Mouse (Mus musculus): ENCODE results near the gene Dnah17.
A peak's percentile ranks its signal among the peaks of the same experiment; 100 is the strongest.

Dnah17 gene

DNA sequence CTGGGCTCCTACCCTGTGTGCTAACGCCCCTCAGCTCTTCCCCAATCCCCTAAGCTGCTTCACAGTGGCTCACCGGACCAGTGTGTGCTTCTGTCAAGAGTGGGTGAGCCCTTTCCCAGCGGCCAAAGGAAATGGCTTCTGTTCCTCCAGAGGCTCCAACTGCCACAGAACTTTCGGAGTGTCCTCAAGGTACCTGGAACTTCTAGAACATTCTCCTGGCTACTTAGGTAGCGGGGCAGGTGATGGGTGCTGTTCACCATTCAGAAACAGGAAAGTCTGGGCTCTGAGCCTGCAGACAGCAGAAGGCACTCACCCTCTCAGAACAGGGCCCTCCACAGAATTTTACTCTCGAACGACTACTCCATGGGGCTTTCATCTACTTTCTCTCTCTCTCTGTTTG lies at the start of gene Dnah17:
Gene Dnah17 (minus strand): TSS at position 101 of the 400 bp plus-strand sequence.
- no peak for DNase-seq (ENCODE audit: low spot score)

DNA sequence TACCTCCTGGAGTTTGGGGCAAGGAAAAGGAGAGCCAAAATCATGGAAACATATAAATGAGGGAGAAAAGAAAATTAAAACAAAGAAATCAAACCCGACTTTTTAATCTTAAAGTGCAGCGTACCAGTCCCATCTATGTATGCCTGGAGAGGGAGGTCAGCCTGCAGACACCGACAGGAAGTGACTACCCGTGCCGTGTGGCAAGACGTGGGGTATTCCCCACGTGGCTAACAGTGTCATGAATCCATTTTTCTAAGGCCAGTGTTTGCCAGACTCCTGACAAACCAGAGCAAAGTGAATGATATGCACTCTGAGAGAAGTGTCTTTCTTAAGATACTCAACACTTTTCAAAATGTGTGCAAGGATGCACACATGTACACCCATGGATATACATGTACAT lies 49.8 kb upstream of the Dnah17 start:
- DNase-seq (ENCODE audit: low spot score) = no peak

DNA sequence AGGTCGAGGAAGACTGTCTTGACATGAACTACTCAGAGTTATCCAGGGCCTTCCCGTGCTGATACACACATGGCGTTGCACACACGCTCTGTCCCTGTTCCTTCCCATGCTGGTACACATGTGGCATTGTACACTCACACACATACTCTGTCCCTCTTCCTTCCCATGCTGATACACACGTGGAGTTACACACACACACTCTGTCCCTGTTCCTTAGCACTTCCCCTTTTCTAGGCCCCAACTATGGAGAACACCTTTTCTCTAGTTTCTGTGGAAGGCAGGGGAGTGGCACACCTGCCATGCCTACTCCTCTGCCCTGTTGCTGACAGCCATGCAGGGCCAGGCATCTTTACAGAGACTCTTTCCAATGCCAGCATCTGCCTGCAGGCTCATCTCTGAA lies 47.8 kb upstream of the Dnah17 start:
- no peak for DNase-seq (ENCODE audit: low spot score)

DNA sequence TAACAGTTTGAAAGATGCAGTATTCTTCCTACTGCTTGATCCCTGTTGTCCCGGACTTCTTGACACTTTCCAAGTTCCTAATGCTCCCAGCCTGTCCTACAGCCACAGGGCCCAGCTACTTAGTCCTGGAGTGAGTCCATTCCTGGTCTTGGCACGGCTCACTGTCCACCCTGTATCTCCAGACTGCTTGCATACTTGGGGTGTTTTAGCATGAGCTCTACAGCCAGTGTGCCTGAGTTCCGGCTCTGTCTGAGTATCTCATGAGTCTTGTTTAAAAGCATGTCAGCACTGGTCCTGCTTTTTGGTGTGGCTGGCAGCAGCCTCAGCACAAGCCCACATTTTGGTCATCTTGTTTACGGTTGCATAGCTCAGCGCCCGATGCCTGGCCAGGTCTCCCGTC lies 44.3 kb upstream of the Dnah17 start:
- DNase-seq (ENCODE audit: low spot score) = peak; percentile 17

DNA sequence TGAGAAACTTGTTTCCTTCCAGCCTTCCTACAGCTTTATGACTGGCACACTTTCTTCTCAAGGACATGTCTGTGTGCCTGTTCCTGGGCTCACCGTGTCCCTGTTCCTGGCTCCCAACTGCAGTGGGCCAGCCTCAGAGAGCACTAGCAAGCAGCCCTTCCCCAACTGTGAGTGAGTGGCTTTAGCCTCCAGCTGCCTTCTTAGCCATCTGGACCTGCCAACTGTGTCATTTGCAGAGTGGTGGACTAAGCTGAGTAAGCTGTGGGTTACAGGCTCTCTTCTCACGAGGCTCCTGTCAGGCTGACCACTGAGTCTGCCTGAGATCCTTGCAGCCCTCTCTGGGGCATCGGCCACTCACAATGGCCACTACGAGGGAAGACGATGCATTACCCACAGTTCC lies 42.3 kb upstream of the Dnah17 start:
- DNase-seq (ENCODE audit: low spot score) = no peak

DNA sequence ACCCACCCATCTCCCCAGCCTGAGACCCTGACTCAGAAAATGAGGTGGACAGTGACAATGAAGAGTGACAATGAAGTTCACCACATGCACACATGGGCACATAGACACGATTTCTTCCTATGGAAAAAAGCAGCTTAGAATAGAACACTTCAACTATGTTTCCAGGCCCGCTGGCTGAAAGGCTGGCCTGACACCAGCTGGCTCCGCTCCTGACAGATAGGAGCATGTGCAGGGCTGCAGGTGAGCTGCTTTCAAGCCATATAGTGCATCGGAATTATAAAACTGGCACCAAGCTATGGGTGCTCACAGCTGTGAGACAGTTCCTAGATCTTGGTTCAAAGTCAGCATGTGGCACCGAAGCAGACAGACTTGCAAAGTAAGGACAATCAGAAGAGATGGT lies 39.9 kb upstream of the Dnah17 start:
- no peak for DNase-seq (ENCODE audit: low spot score)

DNA sequence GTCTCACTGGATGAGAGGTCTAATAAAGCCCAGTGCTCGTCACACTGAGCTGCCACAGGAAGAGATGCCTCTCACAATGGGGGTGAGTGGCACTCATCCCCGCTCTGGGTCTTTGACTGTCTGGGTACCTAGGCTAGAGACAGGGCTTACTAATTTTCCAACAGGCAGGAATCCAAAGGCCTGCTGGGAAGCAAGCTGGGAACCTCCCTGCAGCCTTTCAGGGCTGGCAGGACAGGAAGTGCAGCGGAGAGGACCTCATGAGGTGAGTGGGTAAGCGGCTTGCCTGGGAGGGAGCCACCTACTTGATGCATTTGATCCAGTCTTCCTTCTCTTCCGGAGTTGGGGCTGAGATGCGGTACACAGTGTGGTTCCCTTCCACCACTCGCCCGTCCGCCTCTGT lies 38.3 kb upstream of the Dnah17 start:
- no peak for DNase-seq (ENCODE audit: low spot score)

DNA sequence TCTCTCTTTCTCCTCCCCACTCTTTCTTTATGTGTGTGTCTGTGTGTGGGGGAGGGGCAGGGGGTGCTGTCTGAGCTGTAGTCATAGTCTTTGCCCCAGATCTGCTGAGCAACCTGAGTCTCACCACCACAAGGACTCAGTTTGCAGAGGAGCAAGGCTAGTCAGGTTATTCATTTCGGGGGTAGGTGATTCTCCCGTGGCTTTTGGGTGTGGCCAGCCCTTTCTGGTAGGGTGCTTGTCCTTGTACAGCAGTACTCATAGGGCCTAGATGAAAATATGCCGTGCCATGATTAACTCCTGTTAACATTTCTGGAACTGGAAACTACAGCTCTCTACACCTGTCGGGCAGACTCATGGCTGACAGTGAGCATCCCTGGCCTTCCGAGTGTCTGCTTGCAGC lies 36.2 kb upstream of the Dnah17 start:
- DNase-seq (ENCODE audit: low spot score) = no peak

DNA sequence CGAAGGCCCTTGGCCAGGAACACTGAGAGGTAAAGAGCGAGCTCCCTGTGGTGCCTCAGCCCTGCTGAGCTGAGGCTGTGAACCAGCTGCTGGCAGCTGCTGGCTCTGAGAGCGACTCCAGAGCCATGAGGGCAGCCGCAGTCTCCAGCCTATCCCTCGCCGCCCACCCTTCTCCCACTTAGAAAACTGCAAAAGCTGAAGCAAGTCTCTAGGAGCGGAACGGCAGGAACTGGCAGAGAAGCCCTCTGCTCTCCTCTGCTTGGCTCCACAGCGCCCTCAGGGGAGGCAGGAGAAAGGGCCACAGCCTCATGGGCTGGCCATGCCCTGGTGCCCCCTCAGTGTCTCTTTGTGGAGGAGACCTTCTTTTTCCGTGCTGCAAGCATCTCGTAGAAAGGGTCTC lies 35.2 kb upstream of the Dnah17 start:
- no peak for DNase-seq (ENCODE audit: low spot score)

DNA sequence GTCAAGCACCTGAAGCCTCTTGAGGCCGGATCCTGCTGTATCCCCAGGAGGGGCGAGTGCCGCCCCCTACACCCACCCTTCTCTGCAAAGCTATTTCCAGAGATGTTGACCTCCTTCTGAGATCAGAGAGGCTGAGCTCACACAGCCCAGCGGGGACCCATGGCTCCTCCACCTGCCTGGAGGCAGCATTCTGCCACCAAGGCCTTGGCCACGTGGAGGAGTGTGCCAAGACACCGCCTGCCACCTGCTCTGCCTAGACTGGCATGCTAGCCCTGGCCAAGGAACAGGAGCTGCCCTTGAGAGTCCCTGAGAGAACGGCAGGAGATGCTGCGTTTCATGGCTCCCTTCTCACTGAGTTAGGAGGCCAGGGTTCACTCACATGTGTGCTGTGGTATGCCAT lies 34.1 kb upstream of the Dnah17 start:
- no peak for DNase-seq (ENCODE audit: low spot score)

DNA sequence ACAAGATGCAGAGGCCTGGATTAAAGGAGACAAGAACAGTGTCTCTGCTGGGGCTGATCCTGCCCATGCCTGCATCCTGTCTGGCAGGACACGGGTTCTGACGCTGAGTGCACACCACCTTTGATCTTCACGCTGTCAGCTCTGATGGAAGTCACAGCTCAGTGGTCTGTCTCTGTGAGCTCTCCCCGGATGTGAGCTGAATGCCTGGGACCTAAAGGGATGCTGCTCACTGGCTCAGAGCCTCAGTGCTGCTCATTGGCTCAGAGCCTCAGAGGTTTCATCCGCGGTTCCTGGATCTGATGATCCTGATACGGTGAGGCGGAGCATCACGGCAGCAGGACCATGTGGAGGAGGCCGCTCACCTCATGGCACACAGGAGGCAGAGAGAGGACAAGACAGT lies 31.8 kb upstream of the Dnah17 start:
- no peak for DNase-seq (ENCODE audit: low spot score)

DNA sequence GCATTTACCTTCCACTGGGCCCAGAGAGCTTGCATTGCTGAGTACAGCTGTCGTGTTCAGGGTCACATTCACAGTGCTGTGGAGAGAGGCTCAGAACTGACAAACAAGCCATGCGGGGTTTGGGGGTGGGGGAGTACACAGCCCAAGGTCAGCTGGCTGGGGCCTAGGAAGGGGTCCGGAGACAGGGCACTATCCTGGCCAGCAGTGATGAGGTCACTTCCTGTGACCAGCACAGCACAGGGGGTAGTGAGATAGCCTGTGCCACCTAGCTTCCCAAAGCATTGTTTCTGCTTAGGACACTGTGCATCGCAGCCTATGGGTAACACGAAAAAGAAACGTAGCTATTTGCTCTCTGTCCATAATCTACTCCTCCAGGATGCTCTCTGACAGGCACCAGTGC lies 30.8 kb upstream of the Dnah17 start:
- DNase-seq (ENCODE audit: low spot score) = no peak

DNA sequence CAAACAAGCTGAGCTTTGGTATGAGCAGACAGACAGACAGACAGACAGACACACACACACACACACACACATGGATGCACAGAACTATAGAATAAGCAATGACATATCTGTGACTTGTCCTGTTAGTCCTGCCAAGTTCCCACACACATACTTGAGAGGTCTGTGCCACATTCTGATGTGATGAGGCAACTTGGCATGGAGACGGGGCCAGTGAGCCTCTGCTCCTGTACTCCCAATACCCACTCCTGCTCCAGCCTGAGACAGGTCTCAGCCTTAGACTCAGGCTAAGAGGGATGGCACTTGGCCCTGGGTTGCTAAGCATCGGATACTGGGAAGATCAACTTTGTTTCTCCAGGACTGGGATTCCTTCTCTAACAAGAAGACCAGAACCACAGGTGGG lies 30.3 kb upstream of the Dnah17 start:
- DNase-seq (ENCODE audit: low spot score) = no peak

DNA sequence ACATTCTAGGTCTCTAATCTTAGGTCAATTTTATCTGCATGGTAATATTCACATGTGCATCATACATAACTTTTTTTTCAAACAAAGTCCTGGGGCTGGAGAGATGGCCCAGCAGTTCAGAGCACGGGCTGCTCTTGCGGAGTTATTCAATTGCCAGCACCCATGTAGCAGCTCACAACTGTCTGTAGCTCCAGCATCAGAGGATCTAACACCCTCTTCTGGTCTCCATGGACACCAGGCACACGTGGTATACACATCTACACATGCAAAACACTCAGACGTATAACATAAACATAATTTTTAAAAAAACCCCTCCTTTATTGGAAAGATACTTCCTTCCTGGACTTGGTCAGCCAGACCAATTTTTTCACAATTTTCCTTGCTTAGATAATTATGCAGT lies 28.3 kb upstream of the Dnah17 start:
- no peak for DNase-seq (ENCODE audit: low spot score)

DNA sequence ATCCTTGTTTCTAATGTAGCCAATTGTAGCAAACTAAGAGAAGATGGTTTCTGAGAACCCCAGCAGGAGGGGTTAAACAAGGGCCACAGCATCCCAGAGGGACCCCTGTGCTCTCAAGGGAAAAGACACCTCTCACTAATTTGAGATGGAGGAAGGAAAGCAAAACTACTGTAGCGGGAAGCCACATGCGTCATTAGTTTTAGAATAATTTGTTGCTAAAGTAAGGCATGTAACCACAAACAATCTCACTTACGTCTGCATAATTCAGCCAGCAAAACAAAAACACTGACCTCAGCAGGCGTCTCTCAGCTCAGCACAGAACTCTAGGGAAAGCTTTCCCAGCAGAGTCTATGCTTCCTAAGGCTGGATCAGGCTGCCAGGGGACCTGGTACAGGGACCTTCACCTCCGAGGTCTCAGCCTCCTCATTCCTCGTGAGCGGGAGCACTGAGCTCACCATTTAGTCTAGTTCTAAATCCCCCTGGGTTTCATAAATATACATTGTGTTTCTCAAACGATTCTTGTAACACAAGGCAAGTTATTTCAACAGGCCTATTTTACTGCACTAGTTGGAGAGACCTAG lies 26.1 kb upstream of the Dnah17 start:
- DNase-seq (ENCODE audit: low spot score) = no peak

DNA sequence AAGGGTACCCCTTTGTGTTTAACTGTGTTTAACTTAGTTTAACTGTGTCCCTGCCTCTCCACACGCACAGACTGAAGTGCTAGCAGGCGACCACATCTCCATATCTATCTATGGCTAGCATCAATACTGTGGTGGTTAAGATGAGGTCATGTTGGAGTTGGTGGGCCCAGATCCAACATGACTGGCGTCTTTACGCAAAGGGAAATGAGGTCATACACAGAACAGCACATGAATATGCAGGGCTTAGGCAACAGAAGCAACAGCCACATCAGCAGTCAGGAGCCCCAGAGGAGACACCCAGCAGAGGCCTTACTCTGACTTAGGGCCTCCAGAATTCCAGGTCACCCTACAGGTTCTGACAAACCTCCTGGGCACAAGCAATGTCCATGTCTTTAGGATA lies 22.5 kb upstream of the Dnah17 start:
- no peak for DNase-seq (ENCODE audit: low spot score)

DNA sequence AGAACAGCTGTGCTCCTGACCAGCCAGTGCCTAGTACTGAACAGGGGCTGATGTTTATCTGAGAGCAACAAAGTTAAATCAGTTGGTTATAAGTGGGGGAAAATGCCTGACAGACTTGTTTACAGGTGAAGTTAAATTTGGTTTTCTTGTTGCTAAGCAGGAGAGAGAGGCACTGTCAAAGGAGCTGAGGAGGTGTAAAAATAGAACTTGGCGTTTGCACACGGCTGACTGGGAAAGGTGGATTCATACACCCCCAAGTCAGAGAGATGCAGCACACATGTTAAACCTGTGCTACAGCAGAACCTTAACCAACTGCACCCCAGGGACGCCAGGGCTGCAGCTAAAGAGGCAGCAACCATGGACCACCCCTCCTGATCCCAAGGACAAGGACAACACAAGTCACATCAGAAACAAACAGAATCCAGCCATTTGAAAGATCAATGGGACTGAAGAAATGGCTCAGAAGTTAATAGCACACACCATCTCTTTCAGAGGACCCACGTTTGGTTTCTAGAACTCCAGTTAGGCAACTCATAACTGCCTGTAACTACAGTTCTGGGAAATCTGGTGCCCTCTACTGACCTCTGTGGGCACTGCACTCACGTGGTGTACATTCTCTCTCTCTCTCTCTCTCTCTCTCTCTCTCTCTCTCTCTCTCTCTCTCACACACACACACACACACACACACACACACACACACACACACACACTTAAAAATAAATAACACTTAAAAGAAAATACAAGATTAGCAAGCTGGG lies 21.2 kb upstream of the Dnah17 start:
- no peak for DNase-seq (ENCODE audit: low spot score)

DNA sequence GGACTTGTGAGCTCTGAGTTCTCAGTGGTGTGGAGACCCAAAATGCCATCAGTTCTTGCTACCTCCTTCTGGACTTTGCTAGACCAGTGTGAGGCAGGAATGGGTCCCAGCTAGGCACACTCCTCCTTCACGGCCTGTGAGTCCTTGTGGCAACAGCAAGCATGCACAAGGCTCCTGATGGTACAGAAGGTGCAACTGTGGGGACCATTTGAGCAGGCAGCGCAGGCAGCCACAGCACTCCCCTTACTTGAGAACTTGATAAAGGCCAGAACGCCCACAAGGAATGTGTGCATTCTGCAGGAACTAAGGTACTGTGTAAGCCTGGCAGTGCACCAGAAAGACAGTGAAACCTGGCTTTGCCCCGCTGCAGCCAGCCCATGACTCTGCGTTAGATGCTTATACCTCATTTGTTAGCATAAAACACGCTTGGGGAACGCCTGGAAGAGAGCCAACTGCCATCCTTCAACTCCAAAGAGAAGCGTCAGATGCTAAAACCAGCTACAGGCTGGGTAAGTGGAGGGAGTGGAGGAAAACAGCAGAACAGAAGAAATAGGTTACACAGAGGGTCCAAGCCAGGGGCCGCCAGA lies 19.8 kb upstream of the Dnah17 start:
- peak; percentile 56 for DNase-seq (ENCODE audit: low spot score)

DNA sequence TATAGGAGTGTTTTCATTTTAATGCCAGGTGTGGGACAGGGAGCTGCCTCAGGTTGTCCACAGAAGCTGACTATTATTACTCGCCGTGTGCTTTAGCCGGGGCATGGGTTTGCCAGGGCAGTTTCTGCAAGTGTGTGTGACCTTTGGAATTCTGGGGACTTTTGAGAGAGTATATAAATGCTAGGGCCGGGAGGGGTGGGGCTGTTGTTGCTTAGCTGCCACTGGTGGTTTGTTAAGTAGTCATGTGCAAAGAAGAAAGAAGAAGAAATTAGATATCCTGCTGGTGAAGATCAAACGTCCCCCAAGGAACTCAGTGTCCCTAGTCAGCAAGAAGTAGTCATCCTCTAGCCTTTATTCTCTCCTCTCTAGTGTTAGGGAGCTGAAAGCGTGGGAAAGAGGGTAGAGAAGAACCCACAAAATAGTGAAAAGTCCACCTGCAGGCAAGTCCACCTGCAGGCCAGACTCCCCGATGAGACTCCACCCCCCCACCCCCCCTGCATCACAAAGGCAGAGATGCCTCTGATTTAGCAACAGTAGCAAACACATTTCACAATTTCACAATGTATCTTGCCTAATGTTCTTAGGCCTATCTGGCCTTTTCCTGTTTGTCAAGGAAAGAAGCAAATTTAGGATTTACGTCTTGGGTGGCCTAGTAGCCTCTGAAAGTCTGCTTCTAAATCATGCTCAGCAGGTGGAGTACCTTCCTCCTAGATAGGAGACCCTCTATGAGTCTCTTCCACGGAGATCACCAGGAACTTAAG lies 17.6 kb upstream of the Dnah17 start:
- peak; percentile 20 for DNase-seq (ENCODE audit: low spot score)

DNA sequence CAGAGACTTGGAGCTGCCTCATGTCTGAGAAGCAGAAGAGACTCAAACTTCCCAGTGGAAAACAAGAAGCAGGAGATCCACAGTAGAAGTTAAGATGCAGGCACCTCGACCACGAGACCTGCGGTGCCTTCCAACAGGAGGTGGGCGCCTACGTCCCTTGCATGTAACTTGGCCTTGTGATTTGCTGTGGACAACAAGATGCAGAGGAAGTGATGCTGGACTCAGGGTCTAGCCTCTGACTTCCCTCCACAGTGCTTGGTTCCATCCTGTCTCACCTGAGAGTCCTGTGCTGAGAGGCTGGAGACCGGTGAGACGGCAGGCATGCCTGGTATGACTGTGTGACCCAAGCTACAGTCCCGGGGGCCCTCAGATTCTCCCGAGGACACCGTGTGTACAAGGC lies 16.0 kb upstream of the Dnah17 start:
- no peak for DNase-seq (ENCODE audit: low spot score)

DNA sequence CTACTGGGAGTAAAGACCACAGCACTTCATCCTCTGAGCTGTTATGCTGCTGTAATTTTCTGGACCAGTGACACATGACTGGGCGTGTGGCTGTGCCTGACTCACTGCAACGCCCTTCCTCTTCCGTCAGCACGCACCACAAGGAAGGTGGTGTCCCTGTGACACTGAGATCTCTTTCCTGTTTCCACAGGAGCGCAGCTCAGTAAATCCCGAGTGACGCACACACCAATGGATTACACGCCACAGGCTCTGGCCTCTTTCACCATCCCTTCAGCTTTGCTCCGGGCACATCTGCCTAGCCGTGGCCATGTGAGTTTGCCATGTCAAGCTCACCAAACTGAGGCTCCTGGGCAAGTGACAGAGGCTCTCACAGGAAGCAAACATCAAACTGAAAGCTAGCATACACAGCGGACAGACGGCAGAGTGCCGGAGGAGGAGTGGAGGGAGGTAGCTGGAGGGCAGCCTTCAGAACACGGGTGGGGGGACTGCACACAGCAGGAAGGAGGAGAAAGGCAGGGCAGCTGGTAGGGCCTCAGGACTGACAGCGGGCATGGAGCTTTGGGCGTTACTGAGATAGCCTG lies 15.4 kb upstream of the Dnah17 start:
- DNase-seq (ENCODE audit: low spot score) = no peak

DNA sequence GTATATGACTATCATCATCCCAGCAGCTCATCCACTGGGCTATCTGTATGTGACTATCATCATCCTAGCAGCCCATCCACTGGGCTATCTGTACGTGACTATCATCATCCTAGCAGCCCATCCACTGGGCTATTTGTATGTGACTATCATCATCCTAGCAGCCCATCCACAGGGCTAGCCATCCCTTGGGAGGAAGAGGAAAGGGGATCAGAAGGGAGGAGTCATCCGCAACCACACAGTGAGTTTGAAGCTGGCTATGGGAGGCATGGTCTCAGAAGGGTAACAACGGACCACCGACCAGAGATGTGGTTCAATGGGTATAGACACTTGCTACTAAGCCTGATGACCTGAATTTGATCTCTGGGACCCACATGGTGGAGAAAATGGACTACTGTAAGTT lies 14.7 kb upstream of the Dnah17 start:
- no peak for DNase-seq (ENCODE audit: low spot score)

DNA sequence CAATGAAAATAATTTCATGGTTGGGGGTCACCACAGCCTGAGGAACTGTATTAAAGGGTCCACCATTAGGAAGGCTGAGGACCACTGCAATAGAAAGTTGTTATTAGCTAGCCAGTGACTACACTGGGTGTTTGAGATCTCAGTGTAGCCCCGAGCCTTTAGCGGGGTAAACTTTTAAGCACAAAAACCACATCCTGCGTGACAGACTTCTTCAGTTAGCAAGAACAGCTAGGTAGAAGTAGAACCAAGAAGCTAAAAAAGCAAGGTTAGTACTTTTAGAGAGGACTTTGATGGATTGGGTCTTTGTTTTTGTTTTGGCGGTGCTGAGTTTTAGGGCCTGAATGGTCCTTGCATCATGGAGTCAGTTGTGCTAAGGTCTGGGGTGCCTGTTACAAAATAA lies 13.3 kb upstream of the Dnah17 start:
- no peak for DNase-seq (ENCODE audit: low spot score)
